Mouse (Mus musculus): ENCODE results near the gene Vat1.

- TF ChIP-seq GATA1 (IDR thresholded peaks at IDR 0.05; ENCODE audit: borderline replicate concordance, low read length) (no peak), FLI1 (IDR thresholded peaks at IDR 0.05; ENCODE audit: low read length) (no peak)
These were observed 745 bp downstream of the Vat1 start for GRCm38 (mm10) chr11:101465101-101465868.
